Mouse (Mus musculus): ENCODE data around the gene Irx6.

The Irx6 gene

GRCm38 (mm10) chr8:92674244-92675128 is at the start of gene Irx6:
Irx6 (plus strand) TSS chr8:92674288.
- no peak for DNase-seq (ENCODE audit: low read depth, low spot score)

DNA sequence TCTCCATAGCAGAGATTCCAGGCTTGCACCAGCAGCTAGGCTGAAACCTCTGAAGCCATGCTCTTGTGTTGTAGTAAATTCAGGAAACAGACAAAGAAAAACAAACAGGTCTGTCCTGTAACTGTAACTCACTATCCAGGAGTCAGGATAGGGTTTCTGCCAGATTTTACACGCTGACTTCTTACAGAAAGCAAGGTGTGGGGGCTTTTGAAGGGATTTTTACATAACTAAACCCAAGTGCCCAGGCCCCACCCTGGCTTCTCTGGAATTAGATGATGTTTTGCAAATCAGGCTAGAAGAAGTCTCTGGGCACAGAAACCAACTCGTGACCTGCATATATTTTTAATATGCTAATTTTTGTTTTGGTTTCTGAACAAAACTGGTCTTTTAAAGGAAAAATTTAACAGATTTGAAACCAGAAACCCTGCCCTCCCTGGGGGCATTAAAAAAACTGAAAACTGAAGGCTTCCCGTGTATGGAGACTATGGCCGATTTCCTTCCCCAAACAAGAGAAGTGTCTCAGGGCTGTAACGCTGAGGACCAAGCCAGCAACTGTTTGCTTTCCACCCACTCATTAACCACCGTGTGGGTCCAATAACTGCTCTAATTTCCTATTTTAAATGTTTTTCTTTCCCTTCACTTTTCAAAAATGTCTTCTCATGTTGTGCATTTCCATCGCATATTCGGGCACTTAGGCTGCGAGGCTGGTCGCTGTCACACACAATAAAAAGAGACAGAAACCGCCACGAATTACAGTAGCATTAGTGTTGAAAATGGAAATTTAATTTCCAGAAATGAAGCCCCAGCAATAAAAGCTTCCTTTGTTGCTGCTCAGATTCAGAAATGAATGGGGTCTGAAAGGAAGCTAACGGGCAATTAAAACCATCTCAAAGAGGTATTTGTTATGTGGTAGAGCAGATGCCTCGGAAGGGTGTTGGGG is 45.1 kb upstream of the Irx6 start:
- DNase-seq (ENCODE audit: low read depth, low spot score) = no peak

DNA sequence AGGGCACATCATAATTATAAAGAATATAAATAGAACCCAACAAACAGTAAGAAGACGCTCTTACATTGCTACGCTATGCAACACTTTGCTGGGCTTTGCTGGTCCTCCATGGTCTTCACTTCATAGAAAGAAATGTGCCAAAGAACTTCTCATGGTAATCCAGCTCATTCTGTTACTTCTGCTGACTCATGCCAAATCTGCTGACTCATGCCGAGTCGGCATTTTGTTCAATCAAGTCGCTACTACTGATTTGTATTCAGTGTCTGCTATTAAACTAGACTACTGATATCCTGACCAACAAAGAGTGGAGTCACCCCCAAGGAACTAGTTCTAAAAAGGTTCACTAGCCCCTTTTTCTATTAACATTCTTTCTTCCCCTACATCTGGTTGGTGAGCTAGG is 40.9 kb upstream of the Irx6 start:
- no peak for DNase-seq (ENCODE audit: low read depth, low spot score)

GRCm38 (mm10) chr8:92640820-92641219 is 33.3 kb upstream of the Irx6 start:
- no peak for DNase-seq (ENCODE audit: low read depth, low spot score)

DNA sequence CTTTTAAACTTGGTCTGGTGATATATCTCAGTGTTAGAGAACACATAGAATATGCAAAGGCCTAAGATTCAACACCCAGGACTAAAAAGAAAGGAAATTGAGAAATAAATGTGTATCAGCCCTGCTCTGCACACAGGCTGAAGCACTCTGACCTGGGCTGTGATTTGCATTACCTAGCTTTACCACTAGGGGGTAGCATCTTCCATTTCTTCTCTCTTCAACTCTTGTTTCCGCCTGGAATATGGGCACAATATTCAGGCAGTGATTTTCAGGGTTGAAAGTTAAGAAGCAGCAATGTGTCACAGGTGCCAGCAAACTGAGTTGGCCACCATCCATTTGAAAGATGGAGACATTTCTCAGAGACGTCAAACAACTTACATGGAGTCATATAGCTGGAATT is 27.5 kb upstream of the Irx6 start:
- no peak for DNase-seq (ENCODE audit: low read depth, low spot score)

- no peak for DNase-seq (ENCODE audit: low read depth, low spot score)
Observed at GRCm38 (mm10) chr8:92664207-92664606, 9.9 kb upstream of the Irx6 start.

GRCm38 (mm10) chr8:92670236-92670635 is 3.9 kb upstream of the Irx6 start:
- no peak for DNase-seq (ENCODE audit: low read depth, low spot score)

DNA sequence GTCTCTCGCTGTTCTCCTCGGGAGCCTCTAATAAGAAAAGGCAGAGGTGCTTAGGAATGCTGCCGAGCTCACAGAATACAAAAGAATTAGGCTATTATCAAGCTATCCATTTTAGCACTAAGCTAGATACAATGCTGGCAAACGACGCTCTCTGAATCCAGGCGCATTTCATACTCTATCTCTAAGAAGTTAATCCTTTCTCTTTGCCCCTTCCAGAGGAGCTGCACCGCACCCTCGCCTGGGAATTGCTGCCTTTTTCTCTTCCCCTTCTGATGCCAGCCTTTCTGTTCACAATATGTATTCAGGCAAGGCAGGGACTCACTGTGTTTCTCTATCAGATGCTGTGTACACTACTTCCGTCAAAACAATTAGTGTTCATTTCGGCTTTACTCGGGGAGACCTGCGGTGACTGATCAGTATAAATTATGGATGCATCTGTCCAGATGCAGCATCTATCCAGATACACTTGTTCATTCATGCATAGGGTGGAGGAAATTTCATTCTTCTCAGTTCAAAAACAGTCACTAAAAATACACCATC is 3.4 kb upstream of the Irx6 start:
- DNase-seq (ENCODE audit: low read depth, low spot score) = no peak

GRCm38 (mm10) chr8:92671892-92672291 is 2.2 kb upstream of the Irx6 start:
- no peak for DNase-seq (ENCODE audit: low read depth, low spot score)

DNA sequence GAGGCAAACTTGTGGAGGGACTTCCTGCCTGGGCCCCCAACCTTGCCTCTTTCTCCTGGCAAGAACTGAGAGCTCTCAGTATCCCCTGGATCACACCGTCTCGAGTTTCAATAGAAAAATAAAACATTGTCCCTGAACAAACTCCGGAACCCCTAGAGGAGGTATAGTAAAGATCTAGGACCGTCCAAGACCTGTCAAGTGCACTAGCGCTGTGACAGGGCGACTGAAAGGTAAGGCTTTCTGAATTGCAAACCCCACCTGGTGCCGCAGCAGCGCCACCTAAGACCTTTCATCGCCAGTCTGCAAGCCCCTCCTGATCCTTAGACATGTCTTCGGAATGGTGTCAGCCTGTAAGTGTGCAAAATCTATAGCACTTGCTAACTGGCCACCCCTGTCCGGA is 987 bp upstream of the Irx6 start:
- no peak for DNase-seq (ENCODE audit: low read depth, low spot score)

DNA sequence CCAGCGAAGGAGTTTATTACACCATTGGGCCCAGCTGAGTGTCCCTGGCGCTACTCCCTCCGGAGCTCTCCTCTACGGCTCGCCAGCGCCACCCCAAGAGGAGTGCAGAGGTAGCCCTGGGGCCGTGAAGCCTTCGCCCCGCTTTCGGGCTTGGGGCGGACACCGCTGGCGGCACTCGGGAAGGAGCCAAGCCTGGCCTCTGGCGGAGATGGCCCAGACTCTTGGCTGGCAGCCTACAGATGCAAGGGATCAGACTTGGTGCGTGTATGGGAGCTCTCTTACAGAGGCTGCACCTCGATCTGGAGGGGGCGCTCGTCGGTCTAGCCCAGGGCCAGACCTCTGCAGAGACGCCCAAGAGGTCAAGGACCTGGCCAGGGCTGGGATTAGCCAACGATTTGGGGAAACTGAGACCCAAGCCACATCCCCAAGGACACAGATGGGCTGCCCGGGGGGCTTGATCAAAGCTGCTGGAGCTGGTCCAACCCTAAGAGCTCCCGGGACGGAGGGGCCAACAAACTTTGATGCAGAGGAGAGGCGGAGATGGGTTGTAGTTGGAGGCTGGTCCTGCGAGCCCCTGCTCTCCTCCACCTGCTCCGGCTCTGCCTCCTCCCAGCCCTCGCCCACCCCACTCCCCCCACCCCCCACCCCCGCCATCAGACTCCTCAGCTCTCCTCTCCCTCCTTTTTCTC is 389 bp upstream of the Irx6 start:
- DNase-seq (ENCODE audit: low read depth, low spot score) = no peak

DNA sequence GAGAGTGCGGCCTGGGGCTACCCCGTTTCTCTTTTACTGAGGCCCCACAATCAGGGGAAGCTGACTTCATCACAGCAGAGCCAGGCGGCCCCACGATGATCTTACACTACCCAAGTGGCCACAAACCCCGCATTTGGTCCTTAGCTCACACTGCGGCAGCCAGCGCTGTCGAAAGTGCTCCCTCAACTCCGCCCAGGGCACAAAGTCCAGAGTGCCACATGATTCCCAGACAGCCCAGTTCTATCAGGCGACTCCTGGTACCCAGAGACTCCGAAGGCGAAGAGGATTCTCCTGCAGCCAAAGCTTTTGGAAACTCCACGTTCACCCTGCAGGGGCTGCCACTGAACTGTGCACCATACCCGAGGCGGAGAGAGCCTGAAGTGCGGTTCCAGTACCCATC is 4.3 kb downstream of the Irx6 start:
- DNase-seq (ENCODE audit: low read depth, low spot score) = no peak

- DNase-seq (ENCODE audit: low read depth, low spot score) = no peak
Observed at GRCm38 (mm10) chr8:92697361-92697760, 23.3 kb downstream of the Irx6 start.

DNA sequence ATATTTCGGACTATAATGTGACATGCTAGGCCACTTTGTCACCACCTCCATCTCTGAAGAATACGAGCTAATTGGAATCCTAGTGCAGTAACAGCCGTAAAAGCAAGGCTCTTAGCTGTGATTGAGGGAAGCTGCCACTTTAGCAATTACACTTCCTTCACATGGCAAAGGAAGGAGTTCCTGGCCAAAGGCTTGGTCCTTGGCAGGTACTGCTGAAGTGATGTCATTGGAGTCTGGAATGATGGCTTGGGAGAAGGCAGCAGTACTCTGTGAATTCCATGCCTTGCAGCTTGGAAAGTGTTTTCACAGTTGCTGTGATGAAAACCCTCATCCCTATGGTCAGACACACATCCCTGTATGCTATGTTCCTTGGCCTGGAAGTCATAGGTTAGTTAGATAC is 24.3 kb downstream of the Irx6 start:
- no peak for DNase-seq (ENCODE audit: low read depth, low spot score)

- DNase-seq (ENCODE audit: low read depth, low spot score) = no peak
Observed at GRCm38 (mm10) chr8:92699922-92700540, 25.9 kb downstream of the Irx6 start.

GRCm38 (mm10) chr8:92703375-92703774 is 29.3 kb downstream of the Irx6 start:
- DNase-seq (ENCODE audit: low read depth, low spot score) = no peak

DNA sequence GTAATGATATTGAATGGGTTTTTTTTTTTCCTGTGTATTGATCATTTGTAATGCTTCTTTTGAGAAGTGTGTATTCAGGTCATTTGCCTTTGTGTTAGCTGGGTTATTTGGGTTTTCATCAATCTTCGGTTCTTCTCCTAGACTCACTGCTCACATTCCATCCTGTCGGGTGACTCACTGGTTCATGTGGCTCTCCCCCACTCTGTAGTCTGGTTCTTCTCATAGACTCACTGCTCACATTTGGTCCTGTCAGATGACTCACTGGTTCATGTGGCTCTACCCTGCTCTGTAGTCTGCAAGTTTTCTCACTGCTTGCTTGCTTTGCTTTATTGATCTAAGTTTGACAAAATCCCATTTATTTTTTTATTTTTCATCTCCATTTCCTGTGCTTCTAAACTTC is 32.2 kb downstream of the Irx6 start:
- DNase-seq (ENCODE audit: low read depth, low spot score) = no peak

DNA sequence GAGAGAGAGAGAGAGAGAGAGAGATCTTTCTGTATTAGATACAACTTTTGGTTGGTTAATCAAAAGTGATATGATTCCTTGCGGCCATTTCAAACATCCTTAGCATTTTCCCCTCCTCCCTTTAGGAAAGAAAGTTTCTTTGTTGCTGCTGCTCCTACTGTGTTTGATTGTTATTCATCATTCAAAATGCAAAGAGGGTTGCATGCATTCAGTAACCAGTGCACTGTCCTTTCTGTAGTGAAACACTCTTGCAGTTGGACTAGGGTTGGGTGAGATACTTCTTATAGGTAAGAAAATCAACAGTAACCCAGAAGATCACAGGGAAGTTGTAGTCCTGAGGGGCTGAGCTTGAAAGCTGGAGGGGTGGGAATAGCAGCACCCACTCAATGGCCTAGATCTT is 39.2 kb downstream of the Irx6 start:
- no peak for DNase-seq (ENCODE audit: low read depth, low spot score)

DNA sequence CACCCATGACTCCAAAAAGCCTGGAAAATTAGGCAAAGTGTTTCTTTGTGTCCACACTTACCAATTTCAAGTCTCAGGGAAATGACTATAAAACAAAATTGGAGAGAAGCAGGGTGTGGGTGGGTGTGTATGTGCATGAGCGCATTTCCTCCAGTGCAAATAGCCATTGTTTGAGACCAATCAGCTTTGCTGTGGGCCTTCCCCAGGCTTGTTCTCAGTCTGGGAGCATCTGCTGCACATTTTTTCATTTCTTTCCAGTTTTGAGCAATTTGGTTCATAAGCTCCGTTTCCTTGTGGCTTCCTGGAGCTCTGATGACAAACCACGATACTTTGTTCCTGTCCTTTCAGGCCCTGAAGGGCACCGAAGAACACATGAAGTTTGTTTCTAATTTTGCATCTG is 43.3 kb downstream of the Irx6 start:
- DNase-seq (ENCODE audit: low read depth, low spot score) = no peak

- no peak for DNase-seq (ENCODE audit: low read depth, low spot score)
Observed at GRCm38 (mm10) chr8:92718057-92718456, 44.0 kb downstream of the Irx6 start.

- DNase-seq (ENCODE audit: low read depth, low spot score) = no peak
Observed at GRCm38 (mm10) chr8:92721266-92721935, 47.3 kb downstream of the Irx6 start.

All from CD4-positive helper T cell, adult 2 months (primary cell).